Mouse (Mus musculus) embryonic fibroblast, embryonic 13.5 days (primary cell): ENCODE results near the gene Ubxn4.

Experiments used
- CTCF ChIP-seq: IDR thresholded peaks from 2 replicates; pipeline ENCODE4 v1.5.1; 2011; ENCODE audit warnings: mild to moderate bottlenecking, control low read depth, low read length, moderate library complexity, borderline replicate concordance; ENCODE audit not compliant: insufficient read depth
- POLR2A ChIP-seq: IDR thresholded peaks from 2 replicates; pipeline ENCODE4 v1.6.1; 2011; ENCODE audit warnings: low read depth, mild to moderate bottlenecking, control low read depth, low read length, moderate library complexity

DNA sequence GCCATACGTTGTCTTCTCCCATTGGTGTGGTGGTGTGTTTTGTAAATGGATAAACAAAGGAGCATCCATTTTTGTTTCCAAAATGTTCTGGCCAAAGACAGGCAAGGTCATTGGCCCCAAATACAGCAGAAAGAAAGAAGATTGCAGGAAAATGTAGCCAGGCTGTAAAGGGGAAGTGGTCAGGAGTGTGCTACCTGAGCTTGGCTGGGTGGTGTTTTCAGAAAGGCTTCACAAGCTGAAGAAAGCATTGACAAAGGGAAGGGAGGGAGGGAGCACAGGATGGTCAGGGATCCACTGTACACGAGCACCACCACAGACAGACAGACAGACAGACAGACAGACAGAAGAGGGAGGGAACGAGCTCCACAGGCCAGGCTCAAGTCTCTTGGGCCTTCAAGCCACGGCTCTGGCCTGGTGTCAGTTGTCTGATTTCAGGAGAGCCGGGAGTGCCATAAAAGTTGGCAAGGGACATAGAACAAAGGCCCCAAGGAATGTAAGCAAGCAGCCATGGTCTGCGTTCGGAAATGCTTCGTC is 40.5 kb downstream of the Ubxn4 start:
- no peak for TF ChIP-seq CTCF
- TF ChIP-seq POLR2A, result no peak
